Mouse (Mus musculus): ENCODE data around the gene Lrsam1. TPM values are rescaled to one million over a fixed set of nuclear protein-coding genes. Genes with fewer than 3 reads are reported as not detected.

The Lrsam1 gene
- polyA plus RNA-seq, 1 experiment from 2014 or later, result 13.6 TPM

DNA sequence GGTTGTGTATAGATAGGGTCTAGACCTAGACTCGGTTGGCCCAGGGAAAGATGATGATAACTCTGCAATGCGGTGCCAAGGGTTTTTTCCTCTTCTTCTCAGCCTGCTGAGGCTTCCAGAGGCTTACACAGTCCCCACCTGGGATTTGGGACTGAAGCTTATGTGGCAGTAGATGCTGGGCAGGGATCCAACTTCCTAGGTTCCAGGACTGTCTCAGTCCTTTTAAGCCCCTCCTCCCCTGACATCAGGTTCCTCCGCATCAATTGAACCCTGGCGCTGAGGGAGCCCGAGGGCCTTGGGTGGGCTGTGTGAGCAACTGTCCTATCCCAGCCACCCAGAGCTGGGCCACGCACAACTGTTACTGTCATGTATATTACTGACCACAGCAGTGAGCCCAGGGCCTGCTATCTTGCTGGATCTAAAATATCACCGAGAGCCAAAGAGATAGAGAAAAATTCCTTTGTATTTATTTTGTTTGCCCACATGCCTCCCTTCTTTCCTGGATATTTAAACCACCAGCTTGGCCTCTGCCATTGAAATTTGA lies 49.7 kb downstream of the Lrsam1 start:
- 84% methylated on average over 7 of the region's 7 CpGs for WGBS
- DNase-seq (ENCODE audit: low spot score), result peak; percentile 17

DNA sequence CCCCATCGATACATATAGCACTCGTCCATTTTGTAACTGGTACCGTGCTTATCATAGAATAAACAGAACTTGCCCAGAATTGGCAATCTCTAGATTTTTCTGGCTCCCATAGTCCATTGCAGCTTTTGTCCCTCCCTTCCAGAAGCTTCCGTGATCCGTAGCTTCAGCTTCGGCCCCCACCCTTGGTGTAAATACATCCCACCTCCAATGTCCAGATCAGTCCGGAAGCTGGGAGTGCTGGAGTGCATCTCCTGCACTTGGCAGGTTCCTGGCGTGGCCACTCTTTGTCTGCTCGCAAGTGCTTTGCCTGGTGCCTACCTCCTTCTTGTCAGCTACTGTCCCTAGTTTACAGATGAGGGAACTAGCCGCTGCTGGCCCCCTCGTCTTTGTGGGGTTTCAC lies 52.6 kb downstream of the Lrsam1 start:
- Histone ChIP-seq H3K27me3 (replicated peaks; ENCODE audit: control insufficient read depth, insufficient read depth, low read length) (no peaks in the 10 kb centered on the region), H3K9ac (ENCODE audit: low read length) (peak overlapping the region; percentile 25; the same call in 1 of the 2 replicates), H3K4me2 (ENCODE audit: low read length) (no peak overlapping the region), H3K27ac (ENCODE audit: low read depth, low read length) (peak overlapping the region; percentile 75), H3K36me3 (ENCODE audit: control insufficient read depth, insufficient read depth, low read length) (peaks cover 22% of the 10 kb centered on the region), H3K9me3 (replicated peaks; ENCODE audit: control insufficient read depth, low read length) (no peaks in the 10 kb centered on the region), H3K4me1 (ENCODE audit: control insufficient read depth, insufficient read depth, low read length) (peaks cover 16% of the 10 kb centered on the region), H3K4me3 (ENCODE audit: low read depth, low read length) (no peak overlapping the region)
- DNase-seq (ENCODE audit: low spot score) (no peak), ATAC-seq (no peak)
- 25% methylated on average over 11 of the region's 11 CpGs for WGBS

More for the DNA sequence above, 49.7 kb downstream of the Lrsam1 start:
- Histone ChIP-seq H3K9ac (ENCODE audit: low read length) (no peak overlapping the region), H3K27me3 (replicated peaks; ENCODE audit: control insufficient read depth, insufficient read depth, low read length) (no peaks in the 10 kb centered on the region), H3K4me2 (ENCODE audit: low read length) (no peak overlapping the region), H3K4me1 (ENCODE audit: control insufficient read depth, insufficient read depth, low read length) (peaks cover 16% of the 10 kb centered on the region), H3K9me3 (replicated peaks; ENCODE audit: control insufficient read depth, low read length) (no peaks in the 10 kb centered on the region), H3K27ac (ENCODE audit: low read depth, low read length) (no peak overlapping the region), H3K4me3 (ENCODE audit: low read depth, low read length) (no peak overlapping the region), H3K36me3 (ENCODE audit: control insufficient read depth, insufficient read depth, low read length) (peaks cover 30% of the 10 kb centered on the region)
- no peak for ATAC-seq

DNA sequence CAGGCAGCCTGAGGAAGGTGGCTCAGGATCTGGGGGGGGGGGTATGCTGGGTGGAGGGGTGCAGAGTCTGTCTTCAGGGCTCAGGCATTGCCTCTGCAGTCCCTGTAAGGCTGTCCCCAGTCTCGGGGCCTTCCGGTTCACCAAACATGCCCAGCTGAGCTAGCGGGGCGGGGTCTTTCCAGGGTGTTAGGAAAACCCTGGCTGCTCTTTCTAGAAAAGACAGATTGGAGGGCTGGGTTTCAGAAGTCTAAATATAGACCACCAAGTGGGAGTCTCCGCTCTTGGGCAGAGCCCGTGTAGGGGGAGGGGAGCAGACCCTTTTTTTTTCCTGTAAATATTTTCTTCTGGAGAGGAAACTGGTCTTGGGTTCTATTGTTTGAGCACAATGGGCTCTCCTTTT lies 53.1 kb downstream of the Lrsam1 start:
- WGBS, result under 1% methylated on average over 6 of the region's 6 CpGs
- no peaks in the 10 kb centered on the region for H3K9me3 ChIP-seq (replicated peaks; ENCODE audit: control insufficient read depth, low read length)
- H3K27me3 ChIP-seq (replicated peaks; ENCODE audit: control insufficient read depth, insufficient read depth, low read length), result no peaks in the 10 kb centered on the region
- H3K4me1 ChIP-seq (ENCODE audit: control insufficient read depth, insufficient read depth, low read length), result peaks cover 16% of the 10 kb centered on the region
- DNase-seq (ENCODE audit: low spot score) (peak; percentile 90), ATAC-seq (peak; percentile 72)
- H3K9ac ChIP-seq (ENCODE audit: low read length), result peak overlapping the region; percentile 25; the same call in 1 of the 2 replicates
- H3K27ac ChIP-seq (ENCODE audit: low read depth, low read length), result peak overlapping the region; percentile 75
- peaks cover 22% of the 10 kb centered on the region for H3K36me3 ChIP-seq (ENCODE audit: control insufficient read depth, insufficient read depth, low read length)
- H3K4me3 ChIP-seq (ENCODE audit: low read depth, low read length), result no peak overlapping the region
- H3K4me2 ChIP-seq (ENCODE audit: low read length), result no peak overlapping the region; the same call in 1 of the 2 replicates

DNA sequence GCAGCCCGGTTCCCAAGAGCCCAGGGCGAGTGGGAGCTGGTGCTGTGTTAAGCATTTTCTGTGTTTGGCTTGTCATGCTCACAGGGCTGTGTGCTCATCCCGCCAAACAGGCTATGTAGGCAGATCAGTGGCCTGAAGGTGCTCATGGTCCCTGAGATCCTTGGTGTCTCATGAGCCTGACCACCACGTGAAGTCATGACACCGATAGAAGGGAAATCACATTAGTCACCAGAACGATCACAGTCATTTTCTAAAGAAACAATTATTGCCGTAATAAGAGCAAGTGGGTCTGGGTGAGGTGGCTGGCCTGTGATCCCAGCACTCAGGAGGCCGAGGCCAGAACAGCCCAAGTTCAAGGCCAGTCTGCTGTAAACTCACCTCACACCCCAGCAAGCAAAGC lies 54.0 kb downstream of the Lrsam1 start:
- ATAC-seq, result no peak
- peaks cover 16% of the 10 kb centered on the region for H3K4me1 ChIP-seq (ENCODE audit: control insufficient read depth, insufficient read depth, low read length)
- no peak overlapping the region for H3K4me3 ChIP-seq (ENCODE audit: low read depth, low read length)
- no peaks in the 10 kb centered on the region for H3K27me3 ChIP-seq (replicated peaks; ENCODE audit: control insufficient read depth, insufficient read depth, low read length)
- no peak for DNase-seq (ENCODE audit: low spot score)
- peak overlapping the region; percentile 75; the same call in 1 of the 2 replicates for H3K27ac ChIP-seq (ENCODE audit: low read depth, low read length)
- H3K9ac ChIP-seq (ENCODE audit: low read length), result peak overlapping the region; percentile 13; the same call in 1 of the 2 replicates
- no peak overlapping the region for H3K4me2 ChIP-seq (ENCODE audit: low read length)
- H3K9me3 ChIP-seq (replicated peaks; ENCODE audit: control insufficient read depth, low read length), result no peaks in the 10 kb centered on the region
- WGBS, result 55% methylated on average over 8 of the region's 8 CpGs
- peaks cover 17% of the 10 kb centered on the region for H3K36me3 ChIP-seq (ENCODE audit: control insufficient read depth, insufficient read depth, low read length)

DNA sequence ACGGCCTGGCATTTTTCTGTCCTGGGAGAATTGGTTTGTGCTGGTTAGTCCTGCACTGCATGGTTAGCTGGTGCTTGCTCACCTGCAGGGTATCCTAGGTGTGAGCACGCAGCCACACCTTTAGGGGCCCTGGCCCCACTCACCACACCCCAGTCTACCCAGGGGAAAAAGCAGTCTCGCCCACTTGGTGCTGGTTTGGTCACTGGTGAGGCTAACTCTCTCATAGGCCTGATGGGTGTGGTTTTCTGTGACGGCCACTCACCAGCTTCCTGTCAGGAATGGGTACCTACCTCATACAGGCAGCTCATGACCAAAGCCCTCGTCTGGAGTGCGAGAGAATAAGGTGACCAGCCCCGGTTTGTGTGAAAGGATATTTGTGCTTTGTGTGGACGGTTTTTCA lies 56.1 kb downstream of the Lrsam1 start:
- Histone ChIP-seq H3K4me3 (ENCODE audit: low read depth, low read length) (no peak overlapping the region), H3K4me1 (ENCODE audit: control insufficient read depth, insufficient read depth, low read length) (peaks cover 16% of the 10 kb centered on the region), H3K36me3 (ENCODE audit: control insufficient read depth, insufficient read depth, low read length) (peaks cover 3% of the 10 kb centered on the region; the same call in 1 of the 2 replicates), H3K4me2 (ENCODE audit: low read length) (no peak overlapping the region), H3K27ac (ENCODE audit: low read depth, low read length) (no peak overlapping the region), H3K9ac (ENCODE audit: low read length) (no peak overlapping the region), H3K27me3 (replicated peaks; ENCODE audit: control insufficient read depth, insufficient read depth, low read length) (no peaks in the 10 kb centered on the region), H3K9me3 (replicated peaks; ENCODE audit: control insufficient read depth, low read length) (no peaks in the 10 kb centered on the region)
- ATAC-seq, result no peak
- no peak for DNase-seq (ENCODE audit: low spot score)
- 78% methylated on average over 8 of the region's 8 CpGs for WGBS

DNA sequence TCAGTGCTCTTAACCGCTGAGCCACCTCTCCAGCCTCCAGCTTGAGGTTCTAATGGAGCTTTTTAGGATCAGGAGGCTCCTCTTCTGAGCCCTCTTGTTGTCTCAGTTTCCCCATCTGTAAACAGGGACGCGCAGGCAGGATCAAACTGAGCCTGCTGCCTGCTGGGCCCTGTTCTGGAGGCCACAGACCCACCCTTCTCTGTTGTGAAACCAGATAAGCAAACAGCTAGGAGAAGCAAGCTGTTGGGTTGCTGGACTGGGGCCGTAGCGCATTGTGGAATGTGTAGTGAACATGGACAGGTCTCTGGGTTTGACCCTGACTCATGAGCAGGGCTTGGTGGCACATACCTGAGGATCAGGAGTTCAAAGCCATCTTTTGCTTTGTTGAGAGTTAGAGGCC lies 56.8 kb downstream of the Lrsam1 start:
- ATAC-seq, result no peak

DNA sequence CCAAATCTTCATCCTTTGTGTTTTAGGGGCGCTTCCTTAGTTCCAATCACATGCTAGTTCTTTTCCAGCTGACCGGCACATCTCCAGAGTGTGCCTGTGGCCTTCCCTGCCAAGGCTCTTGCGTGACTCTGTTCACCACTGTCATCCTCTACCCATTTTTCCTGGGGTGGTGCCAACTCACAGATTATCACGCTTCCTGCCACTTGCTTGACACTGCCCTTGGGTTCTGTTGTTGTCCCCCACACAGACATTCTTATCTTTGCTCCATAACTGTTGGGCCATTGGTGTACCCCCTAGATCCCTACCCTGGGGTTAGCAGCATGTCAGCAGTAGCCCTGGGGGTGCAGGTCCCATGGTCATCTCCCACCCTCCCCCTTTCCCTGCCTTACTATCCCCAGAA lies 57.9 kb downstream of the Lrsam1 start:
- 88% methylated on average over 4 of the region's 4 CpGs for whole genome bisulfite sequencing
- H3K27ac ChIP-seq (ENCODE audit: low read depth, low read length), result no peak overlapping the region
- H3K4me3 ChIP-seq (ENCODE audit: low read depth, low read length), result no peak overlapping the region
- no peak overlapping the region for H3K4me2 ChIP-seq (ENCODE audit: low read length)
- no peaks in the 10 kb centered on the region for H3K36me3 ChIP-seq (ENCODE audit: control insufficient read depth, insufficient read depth, low read length)
- H3K9me3 ChIP-seq (replicated peaks; ENCODE audit: control insufficient read depth, low read length), result no peaks in the 10 kb centered on the region
- H3K27me3 ChIP-seq (replicated peaks; ENCODE audit: control insufficient read depth, insufficient read depth, low read length), result no peaks in the 10 kb centered on the region
- DNase-seq (ENCODE audit: low spot score) (no peak), ATAC-seq (no peak)
- peaks cover 8% of the 10 kb centered on the region for H3K4me1 ChIP-seq (ENCODE audit: control insufficient read depth, insufficient read depth, low read length)
- H3K9ac ChIP-seq (ENCODE audit: low read length), result no peak overlapping the region

More for the DNA sequence above, 56.8 kb downstream of the Lrsam1 start:
- peaks cover 16% of the 10 kb centered on the region for H3K4me1 ChIP-seq (ENCODE audit: control insufficient read depth, insufficient read depth, low read length)
- no peak overlapping the region for H3K4me3 ChIP-seq (ENCODE audit: low read depth, low read length)
- H3K36me3 ChIP-seq (ENCODE audit: control insufficient read depth, insufficient read depth, low read length), result no peaks in the 10 kb centered on the region
- H3K9ac ChIP-seq (ENCODE audit: low read length), result no peak overlapping the region
- 94% methylated on average over 5 of the region's 5 CpGs for WGBS
- H3K27me3 ChIP-seq (replicated peaks; ENCODE audit: control insufficient read depth, insufficient read depth, low read length), result no peaks in the 10 kb centered on the region
- H3K27ac ChIP-seq (ENCODE audit: low read depth, low read length), result no peak overlapping the region
- H3K4me2 ChIP-seq (ENCODE audit: low read length), result no peak overlapping the region
- no peaks in the 10 kb centered on the region for H3K9me3 ChIP-seq (replicated peaks; ENCODE audit: control insufficient read depth, low read length)
- no peak for DNase-seq (ENCODE audit: low spot score)

DNA sequence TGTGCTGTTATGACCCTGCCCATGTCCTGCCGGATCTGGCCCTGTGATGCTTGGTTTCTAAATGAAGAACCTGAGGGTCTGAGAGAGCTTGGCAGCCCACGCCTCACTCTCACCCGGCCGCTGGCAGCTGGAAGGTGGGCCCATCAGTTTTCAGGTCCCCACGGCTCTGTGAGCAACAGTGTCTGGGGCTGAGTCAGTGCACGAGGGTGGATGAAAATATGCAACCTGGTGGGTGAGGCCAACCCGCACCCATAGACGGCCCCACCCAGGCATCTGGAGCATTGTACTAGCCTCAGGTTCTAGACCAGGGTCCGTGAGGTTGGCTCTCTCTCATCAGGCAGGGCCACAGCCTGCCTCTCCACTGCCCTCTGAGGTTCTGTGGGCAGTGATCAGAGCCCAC lies 59.3 kb downstream of the Lrsam1 start:
- H3K4me3 ChIP-seq (ENCODE audit: low read depth, low read length), result no peak overlapping the region
- peaks cover 5% of the 10 kb centered on the region; the same call in 1 of the 2 replicates for H3K4me1 ChIP-seq (ENCODE audit: control insufficient read depth, insufficient read depth, low read length)
- no peak overlapping the region for H3K27ac ChIP-seq (ENCODE audit: low read depth, low read length)
- no peak overlapping the region for H3K4me2 ChIP-seq (ENCODE audit: low read length)
- H3K9me3 ChIP-seq (replicated peaks; ENCODE audit: control insufficient read depth, low read length), result no peaks in the 10 kb centered on the region
- DNase-seq (ENCODE audit: low spot score) (no peak), ATAC-seq (no peak)
- H3K36me3 ChIP-seq (ENCODE audit: control insufficient read depth, insufficient read depth, low read length), result no peaks in the 10 kb centered on the region
- 89% methylated on average over 9 of the region's 9 CpGs for WGBS
- no peaks in the 10 kb centered on the region for H3K27me3 ChIP-seq (replicated peaks; ENCODE audit: control insufficient read depth, insufficient read depth, low read length)
- no peak overlapping the region for H3K9ac ChIP-seq (ENCODE audit: low read length)

DNA sequence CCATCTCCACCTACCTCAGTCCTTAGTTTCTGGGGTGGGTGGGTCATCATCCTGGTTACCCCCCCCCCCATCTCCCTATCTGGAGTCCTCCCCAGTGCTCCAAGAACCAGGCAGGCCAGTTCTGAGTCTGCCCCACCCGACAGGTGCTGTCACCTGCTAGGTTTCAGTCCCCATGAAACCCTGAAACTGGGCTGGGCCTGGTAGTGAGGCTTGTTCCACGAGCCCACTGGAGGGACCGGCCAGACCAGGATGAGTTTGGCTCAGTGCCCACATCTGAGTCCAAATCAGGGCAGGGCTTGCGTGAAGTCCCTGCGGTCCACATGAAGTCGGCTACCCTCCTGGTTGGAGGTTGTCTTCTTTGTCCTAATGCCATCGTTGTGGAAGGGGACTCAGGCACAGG lies 62.4 kb downstream of the Lrsam1 start:
- peaks cover 22% of the 10 kb centered on the region for H3K4me1 ChIP-seq (ENCODE audit: control insufficient read depth, insufficient read depth, low read length)
- H3K9me3 ChIP-seq (replicated peaks; ENCODE audit: control insufficient read depth, low read length), result no peaks in the 10 kb centered on the region
- no peak overlapping the region for H3K4me2 ChIP-seq (ENCODE audit: low read length)
- no peak overlapping the region for H3K27ac ChIP-seq (ENCODE audit: low read depth, low read length)
- H3K27me3 ChIP-seq (replicated peaks; ENCODE audit: control insufficient read depth, insufficient read depth, low read length), result no peaks in the 10 kb centered on the region
- ATAC-seq, result no peak
- no peaks in the 10 kb centered on the region for H3K36me3 ChIP-seq (ENCODE audit: control insufficient read depth, insufficient read depth, low read length)
- H3K9ac ChIP-seq (ENCODE audit: low read length), result no peak overlapping the region
- DNase-seq (ENCODE audit: low spot score), result no peak
- no peak overlapping the region for H3K4me3 ChIP-seq (ENCODE audit: low read depth, low read length)
- 76% methylated on average over 7 of the region's 7 CpGs for WGBS
